Mouse (Mus musculus): ENCODE measurements around the gene Olfr617.

DNA sequence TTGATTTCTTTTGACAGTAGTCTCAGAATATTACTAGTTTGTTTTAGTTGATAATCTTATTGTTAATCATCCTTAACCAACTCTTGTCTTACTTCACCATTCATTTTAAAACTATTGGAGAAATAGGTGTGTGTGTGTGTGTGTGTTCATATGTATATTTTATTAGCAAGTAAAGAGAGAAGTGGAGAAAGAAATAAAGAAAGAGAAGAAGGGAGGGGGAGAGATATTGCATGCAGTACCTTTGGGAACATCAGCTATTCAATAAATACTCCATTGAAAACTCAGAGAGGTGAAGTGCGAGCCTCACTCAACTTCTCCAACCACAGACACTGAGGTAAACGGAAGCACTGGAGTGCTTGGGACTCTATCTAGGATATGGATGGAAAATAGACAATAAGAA, 17.1 kb upstream of the Olfr617 start, which contains the start of gene Olfr615:
- TF ChIP-seq CTCF (IDR thresholded peaks at IDR 0.05; ENCODE audit: low read depth, low read length), result no peak
- TF ChIP-seq POLR2A (IDR thresholded peaks at IDR 0.05; ENCODE audit: insufficient read depth, low read length), result no peak

Measured in ES-Bruce4 (cell line).